8 mouse cellular contexts compared by ENCODE assay signal in genomic region chr16:33829301-33829831, GRCm38 (mm10). TPM values are rescaled to one million over a fixed set of nuclear protein-coding genes. Genes with fewer than 3 reads are reported as not detected.
DNase-seq lines count a peak whose midpoint lies in the region; ATAC-seq and TF ChIP-seq lines count a peak whose summit lies in the region.

Gene Itgb5, plus strand, starts transcription at chr16:33829665.

- H3K36me3 ChIP-seq in ES-Bruce4 (ENCODE audit: control insufficient read depth, insufficient read depth, low read length, poor library complexity, severe bottlenecking), result no peaks in the 10 kb centered on the region
- H3K36me3 ChIP-seq in forebrain, embryonic 11.5 days (ENCODE audit: control insufficient read depth, insufficient read depth, low read length), result no peaks in the 10 kb centered on the region
- no peaks in the 10 kb centered on the region for H3K36me3 ChIP-seq in heart, embryonic 15.5 days
- no peaks in the 10 kb centered on the region for H3K36me3 ChIP-seq in liver, embryonic 12.5 days

- H3K9ac ChIP-seq in ES-Bruce4 (ENCODE audit: low read depth, poor library complexity, severe bottlenecking), result peak within 1 kb of the TSS; percentile 94
- peak within 1 kb of the TSS; percentile 66 for H3K9ac ChIP-seq in forebrain, embryonic 11.5 days (ENCODE audit: low read length)
- H3K9ac ChIP-seq in heart, embryonic 15.5 days, result peak within 1 kb of the TSS; percentile 92
- H3K9ac ChIP-seq in liver, embryonic 12.5 days, result peak within 1 kb of the TSS; percentile 59

- DNase-seq in forebrain, embryonic 11.5 days (ENCODE audit: low spot score), result peak; percentile 86
- peak; percentile 88 for DNase-seq in kidney, postnatal 10 days
- peak; percentile 80 for DNase-seq in urinary bladder, adult 2 months (ENCODE audit: low spot score)

- peak; percentile 78 for ATAC-seq in forebrain, embryonic 11.5 days (replicated peaks; ENCODE audit: low FRiP score)
- peak; percentile 84 for ATAC-seq in heart, embryonic 15.5 days (replicated peaks; ENCODE audit: insufficient number of reproducible peaks, insufficient read depth, low FRiP score, low read depth)
- peak; percentile 57 for ATAC-seq in liver, embryonic 12.5 days
- ATAC-seq in monocyte, adult 5-6 weeks (replicated peaks; ENCODE audit: insufficient number of reproducible peaks, low FRiP score, low TSS enrichment, poor library complexity, severe bottlenecking), result peak; percentile 38; the same call in 1 of the 2 replicates

- 3% methylated on average over 43 of the region's 43 CpGs for WGBS in bone marrow, adult 2 months
- under 1% methylated on average over 31 of the region's 43 CpGs for WGBS in forebrain, embryonic 11.5 days
- under 1% methylated on average over 43 of the region's 43 CpGs for WGBS in heart, embryonic 15.5 days
- WGBS in liver, embryonic 12.5 days (ENCODE audit: insufficient replicate concordance), result under 1% methylated on average over 41 of the region's 43 CpGs

- H3K4me2 ChIP-seq in forebrain, embryonic 11.5 days (ENCODE audit: low read depth, low read length, severe bottlenecking), result peak within 1 kb of the TSS; percentile 100
- H3K4me2 ChIP-seq in heart, embryonic 15.5 days, result peak within 1 kb of the TSS; percentile 87
- H3K4me2 ChIP-seq in liver, embryonic 12.5 days, result peak within 1 kb of the TSS; percentile 78

- TF ChIP-seq CTCF in ES-Bruce4 (IDR thresholded peaks at IDR 0.05; ENCODE audit: low read depth, low read length), result no peak
- no peak for TF ChIP-seq CTCF in bone marrow, adult 2 months (IDR thresholded peaks at IDR 0.05; ENCODE audit: control insufficient read depth, insufficient read depth, low read length)

- H3K9me3 ChIP-seq in ES-Bruce4 (replicated peaks; ENCODE audit: control insufficient read depth, insufficient read depth, low read length, poor library complexity, severe bottlenecking), result no peaks in the 10 kb centered on the region
- no peaks in the 10 kb centered on the region for H3K9me3 ChIP-seq in forebrain, embryonic 11.5 days (ENCODE audit: control insufficient read depth, low read length)
- H3K9me3 ChIP-seq in heart, embryonic 15.5 days (replicated peaks), result no peaks in the 10 kb centered on the region
- no peaks in the 10 kb centered on the region for H3K9me3 ChIP-seq in liver, embryonic 12.5 days (replicated peaks)

- H3K4me1 ChIP-seq in ES-Bruce4 (ENCODE audit: control insufficient read depth, insufficient read depth, low read length), result peaks cover 3% of the 10 kb centered on the region
- H3K4me1 ChIP-seq in bone marrow, adult 2 months (ENCODE audit: control insufficient read depth, insufficient read depth, low read length), result no peaks in the 10 kb centered on the region
- peaks cover 12% of the 10 kb centered on the region for H3K4me1 ChIP-seq in forebrain, embryonic 11.5 days (replicated peaks; ENCODE audit: control insufficient read depth, insufficient read depth, low read length)
- H3K4me1 ChIP-seq in heart, embryonic 15.5 days (replicated peaks), result peaks cover 39% of the 10 kb centered on the region
- H3K4me1 ChIP-seq in liver, embryonic 12.5 days, result peaks cover 42% of the 10 kb centered on the region

- TF ChIP-seq POLR2A in ES-Bruce4 (IDR thresholded peaks at IDR 0.05; ENCODE audit: insufficient read depth, low read length), result peak; percentile 21
- TF ChIP-seq POLR2A in bone marrow, adult 2 months (IDR thresholded peaks at IDR 0.05; ENCODE audit: borderline replicate concordance, control insufficient read depth, low read depth, low read length), result no peak

- no peak for TF ChIP-seq EP300 in ES-Bruce4 (IDR thresholded peaks at IDR 0.05; ENCODE audit: insufficient read depth, low read depth, low read length)

- H3K27ac ChIP-seq in ES-Bruce4 (ENCODE audit: insufficient read depth, low read length), result no peak within 1 kb of the TSS
- H3K27ac ChIP-seq in bone marrow, adult 2 months (ENCODE audit: control insufficient read depth, insufficient read depth, low read depth, low read length, poor library complexity), result peak within 1 kb of the TSS; percentile 4; the same call in 1 of the 2 replicates
- H3K27ac ChIP-seq in forebrain, embryonic 11.5 days (ENCODE audit: low read depth, low read length), result no peak within 1 kb of the TSS
- peak within 1 kb of the TSS; percentile 90 for H3K27ac ChIP-seq in heart, embryonic 15.5 days
- 0 out of 2 replicates have a peak within 1 kb of the TSS, but pooled peaks have one; percentile 26 for H3K27ac ChIP-seq in liver, embryonic 12.5 days

- no peaks in the 10 kb centered on the region for H3K27me3 ChIP-seq in ES-Bruce4 (ENCODE audit: control insufficient read depth, insufficient read depth, low read length, poor library complexity, severe bottlenecking)
- peaks cover 22% of the 10 kb centered on the region for H3K27me3 ChIP-seq in forebrain, embryonic 11.5 days (ENCODE audit: control insufficient read depth, insufficient read depth, low read length)
- 0 out of 2 replicates have a peak, but pooled peaks cover 3% of the 10 kb centered on the region for H3K27me3 ChIP-seq in heart, embryonic 15.5 days
- peaks cover 73% of the 10 kb centered on the region for H3K27me3 ChIP-seq in liver, embryonic 12.5 days (replicated peaks)

- H3K4me3 ChIP-seq in ES-Bruce4 (ENCODE audit: low read depth, low read length), result peak within 1 kb of the TSS; percentile 92
- H3K4me3 ChIP-seq in bone marrow, adult 2 months (replicated peaks; ENCODE audit: control insufficient read depth, low read depth, low read length), result peak within 1 kb of the TSS; percentile 63
- H3K4me3 ChIP-seq in forebrain, embryonic 11.5 days (ENCODE audit: low read depth, low read length), result peak within 1 kb of the TSS; percentile 75
- peak within 1 kb of the TSS; percentile 91 for H3K4me3 ChIP-seq in heart, embryonic 15.5 days
- peak within 1 kb of the TSS; percentile 65 for H3K4me3 ChIP-seq in liver, embryonic 12.5 days

RNA-seq across cellular contexts. Expression of gene Itgb5, which starts in this region (rescaled TPM):
- 59.7 and 64.5 TPM in 2 replicates for polyA plus RNA-seq in ES-Bruce4 (2011; ENCODE audit: insufficient read depth, insufficient read length, low read depth, missing spikeins)
- 25.0 and 31.1 TPM in 2 replicates for polyA plus RNA-seq in bone marrow, adult 2 months (2011; ENCODE audit: insufficient read depth, insufficient read length, low replicate concordance, missing spikeins)
- polyA plus RNA-seq in forebrain, embryonic 11.5 days (2014; fragmentation: Nextera tagmentation; extraction: Ambion mirVana), result 28.2 and 31.5 TPM in 2 replicates
- polyA plus RNA-seq in heart, embryonic 15.5 days (2015; fragmentation: Nextera tagmentation; extraction: Ambion mirVana), result 61.4 and 80.2 TPM in 2 replicates
- 20.0 and 22.2 TPM in 2 replicates for polyA plus RNA-seq in liver, embryonic 12.5 days (2016; fragmentation: Nextera tagmentation; extraction: Ambion mirVana)
- total RNA-seq in monocyte, adult 5-6 weeks (2017), result 77.9 to 109 TPM (median 85.1 TPM) in 3 replicates
- 79.7 and 98.3 TPM in 2 replicates for polyA plus RNA-seq in urinary bladder, adult 2 months (2012; rRNA removed)

Comparison
In these comparisons a context has a peak if more than half of its experiments do, and no peak if none do; other contexts are left out.
1. H3K27ac ChIP-seq: peak in bone marrow, adult 2 months (single experiment), heart, embryonic 15.5 days (single experiment) and liver, embryonic 12.5 days (single experiment); none in ES-Bruce4 (single experiment) and forebrain, embryonic 11.5 days (single experiment).
2. Peak in every context shown above with its lines, with median percentiles within 50 percentile points of each other: H3K4me3 ChIP-seq, H3K9ac ChIP-seq, ATAC-seq, DNase-seq and H3K4me2 ChIP-seq.